24 mouse cellular contexts compared by ENCODE assay signal in the genomic region with DNA sequence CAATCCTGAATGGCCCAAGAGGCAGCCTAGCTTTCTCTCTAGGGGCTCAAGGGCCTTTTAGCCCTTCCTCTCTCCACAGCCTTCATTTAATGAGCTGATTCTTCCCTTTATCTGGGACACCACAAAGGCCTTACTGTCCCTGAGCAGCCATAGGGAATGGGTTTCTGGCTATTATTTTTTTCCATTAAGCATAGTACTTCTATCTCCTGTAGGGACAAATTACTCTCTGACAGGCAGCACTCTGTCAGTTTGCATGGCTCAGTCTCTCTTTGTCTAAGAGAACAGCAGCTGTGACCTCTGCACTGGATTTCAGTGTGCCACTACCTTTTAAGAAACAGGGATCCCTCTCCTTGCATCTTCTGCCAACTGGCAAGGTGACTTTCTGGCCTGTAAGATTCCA.
A peak's percentile ranks its signal among the peaks of the same experiment; 100 is the strongest.
DNase-seq lines count a peak whose midpoint lies in the region; ATAC-seq lines count a peak whose summit lies in the region.
"Had no signal": no experiment of that assay in that cellular context is flagged by ENCODE, and none has a peak within 500 bp of the region (broad histone marks: within the 10 kb centered on the region; RNA-seq: fewer than 3 reads in every experiment).

No protein-coding gene starts in this region.

- no peak overlapping the region for H3K4me2 ChIP-seq in forebrain, embryonic 14.5 days (ENCODE audit: low read length)
- H3K4me2 ChIP-seq in forebrain, embryonic 11.5 days (ENCODE audit: low read depth, low read length, severe bottlenecking), result no peak overlapping the region
- no peak overlapping the region for H3K4me2 ChIP-seq in midbrain, embryonic 13.5 days (replicated peaks)
- H3K4me2 ChIP-seq in midbrain, embryonic 15.5 days, result no peak overlapping the region
- H3K4me2 ChIP-seq in neural tube, embryonic 13.5 days, result no peak overlapping the region
- H3K4me2 ChIP-seq: embryonic facial prominence, embryonic 12.5 days; embryonic facial prominence, embryonic 15.5 days; forebrain, embryonic 15.5 days; heart, embryonic 11.5 days; hindbrain, embryonic 12.5 days; hindbrain, embryonic 15.5 days had no signal

- no peaks in the 10 kb centered on the region for H3K36me3 ChIP-seq in forebrain, embryonic 14.5 days (ENCODE audit: control insufficient read depth, insufficient read depth, low read length)
- H3K36me3 ChIP-seq in forebrain, embryonic 11.5 days (ENCODE audit: control insufficient read depth, insufficient read depth, low read length), result no peaks in the 10 kb centered on the region
- H3K36me3 ChIP-seq in midbrain, embryonic 13.5 days, result no peaks in the 10 kb centered on the region
- no peaks in the 10 kb centered on the region for H3K36me3 ChIP-seq in midbrain, embryonic 15.5 days (replicated peaks)
- no peaks in the 10 kb centered on the region for H3K36me3 ChIP-seq in neural tube, embryonic 13.5 days
- H3K36me3 ChIP-seq: embryonic facial prominence, embryonic 12.5 days; embryonic facial prominence, embryonic 15.5 days; forebrain, embryonic 15.5 days; G1E; hindbrain, embryonic 12.5 days; hindbrain, embryonic 15.5 days had no signal

- H3K4me3 ChIP-seq in forebrain, embryonic 14.5 days (ENCODE audit: low read depth, low read length), result no peak overlapping the region
- no peak overlapping the region for H3K4me3 ChIP-seq in forebrain, embryonic 11.5 days (ENCODE audit: low read depth, low read length)
- H3K4me3 ChIP-seq in midbrain, embryonic 13.5 days (replicated peaks), result no peak overlapping the region
- H3K4me3 ChIP-seq in midbrain, embryonic 15.5 days, result no peak overlapping the region
- H3K4me3 ChIP-seq in neural tube, embryonic 13.5 days, result no peak overlapping the region
- H3K4me3 ChIP-seq: embryonic facial prominence, embryonic 12.5 days; embryonic facial prominence, embryonic 15.5 days; forebrain, embryonic 15.5 days; hindbrain, embryonic 12.5 days; hindbrain, embryonic 15.5 days had no signal

- H3K4me1 ChIP-seq in forebrain, embryonic 14.5 days (ENCODE audit: control insufficient read depth, insufficient read depth, low read length), result no peaks in the 10 kb centered on the region
- no peaks in the 10 kb centered on the region for H3K4me1 ChIP-seq in forebrain, embryonic 11.5 days (replicated peaks; ENCODE audit: control insufficient read depth, insufficient read depth, low read length)
- H3K4me1 ChIP-seq in midbrain, embryonic 13.5 days (replicated peaks), result peaks cover 6% of the 10 kb centered on the region; the same call in 1 of the 2 replicates
- no peaks in the 10 kb centered on the region for H3K4me1 ChIP-seq in midbrain, embryonic 15.5 days
- no peaks in the 10 kb centered on the region for H3K4me1 ChIP-seq in neural tube, embryonic 13.5 days (replicated peaks)
- H3K4me1 ChIP-seq: embryonic facial prominence, embryonic 12.5 days; embryonic facial prominence, embryonic 15.5 days; forebrain, embryonic 15.5 days; hindbrain, embryonic 12.5 days; hindbrain, embryonic 15.5 days had no signal

- no peak for ATAC-seq in forebrain, embryonic 14.5 days
- no peak for ATAC-seq in forebrain, embryonic 11.5 days (replicated peaks; ENCODE audit: low FRiP score)
- 0 out of 2 replicates have a peak, but pooled peaks have one; percentile 17 for ATAC-seq in midbrain, embryonic 13.5 days
- ATAC-seq in midbrain, embryonic 15.5 days (replicated peaks), result no peak
- no peak for ATAC-seq in neural tube, embryonic 13.5 days (ENCODE audit: low read depth)
- ATAC-seq: forebrain, embryonic 15.5 days; Patski had no signal

- DNase-seq in forebrain, embryonic 14.5 days (ENCODE audit: low spot score), result peak; percentile 14
- DNase-seq in forebrain, embryonic 11.5 days (ENCODE audit: low spot score), result no peak
- DNase-seq in neural tube, embryonic 10.5 days (ENCODE audit: extremely low spot score, low spot score), result no peak
- DNase-seq in kidney, postnatal 25 days, result no peak
- DNase-seq: adrenal gland, postnatal 10 days; adrenal gland, postnatal 36 days; B cell, adult 2 months; cerebellum, adult 11 months; cerebellum, adult 2 months; cerebellum, adult 9-11 months; cerebellum, postnatal 25 days; gastrocnemius, postnatal 25 days had no signal

- H3K27me3 ChIP-seq in forebrain, embryonic 14.5 days (replicated peaks; ENCODE audit: control insufficient read depth, insufficient read depth, low read length), result no peaks in the 10 kb centered on the region
- no peaks in the 10 kb centered on the region for H3K27me3 ChIP-seq in forebrain, embryonic 11.5 days (ENCODE audit: control insufficient read depth, insufficient read depth, low read length)
- no peaks in the 10 kb centered on the region for H3K27me3 ChIP-seq in midbrain, embryonic 13.5 days
- no peaks in the 10 kb centered on the region for H3K27me3 ChIP-seq in midbrain, embryonic 15.5 days (replicated peaks)
- no peaks in the 10 kb centered on the region for H3K27me3 ChIP-seq in neural tube, embryonic 13.5 days
- H3K27me3 ChIP-seq: CH12.LX; embryonic facial prominence, embryonic 12.5 days; embryonic facial prominence, embryonic 15.5 days; forebrain, embryonic 15.5 days; hindbrain, embryonic 12.5 days; hindbrain, embryonic 15.5 days; Patski had no signal

- no peak overlapping the region for H3K27ac ChIP-seq in forebrain, embryonic 14.5 days (ENCODE audit: low read depth, low read length)
- H3K27ac ChIP-seq in forebrain, embryonic 11.5 days (ENCODE audit: low read depth, low read length), result no peak overlapping the region
- peak overlapping the region; percentile 67 for H3K27ac ChIP-seq in midbrain, embryonic 13.5 days
- no peak overlapping the region for H3K27ac ChIP-seq in midbrain, embryonic 15.5 days
- peak overlapping the region; percentile 14; the same call in 1 of the 2 replicates for H3K27ac ChIP-seq in neural tube, embryonic 13.5 days (replicated peaks)
- H3K27ac ChIP-seq: embryonic facial prominence, embryonic 12.5 days; embryonic facial prominence, embryonic 15.5 days; forebrain, embryonic 15.5 days; hindbrain, embryonic 12.5 days; hindbrain, embryonic 15.5 days had no signal

- H3K9ac ChIP-seq in forebrain, embryonic 14.5 days (ENCODE audit: low read length), result no peak overlapping the region
- H3K9ac ChIP-seq in forebrain, embryonic 11.5 days (ENCODE audit: low read length), result no peak overlapping the region
- no peak overlapping the region for H3K9ac ChIP-seq in midbrain, embryonic 13.5 days (replicated peaks)
- H3K9ac ChIP-seq in midbrain, embryonic 15.5 days, result no peak overlapping the region
- H3K9ac ChIP-seq in neural tube, embryonic 13.5 days, result no peak overlapping the region
- H3K9ac ChIP-seq: embryonic facial prominence, embryonic 12.5 days; embryonic facial prominence, embryonic 15.5 days; forebrain, embryonic 15.5 days; hindbrain, embryonic 12.5 days; hindbrain, embryonic 15.5 days had no signal

- no peaks in the 10 kb centered on the region for H3K9me3 ChIP-seq in forebrain, embryonic 14.5 days (replicated peaks; ENCODE audit: control insufficient read depth, low read length)
- H3K9me3 ChIP-seq in forebrain, embryonic 11.5 days (ENCODE audit: control insufficient read depth, low read length), result no peaks in the 10 kb centered on the region
- no peaks in the 10 kb centered on the region for H3K9me3 ChIP-seq in midbrain, embryonic 13.5 days
- H3K9me3 ChIP-seq in midbrain, embryonic 15.5 days, result no peaks in the 10 kb centered on the region
- no peaks in the 10 kb centered on the region for H3K9me3 ChIP-seq in neural tube, embryonic 13.5 days
- H3K9me3 ChIP-seq: embryonic facial prominence, embryonic 12.5 days; embryonic facial prominence, embryonic 15.5 days; forebrain, embryonic 15.5 days; hindbrain, embryonic 12.5 days; hindbrain, embryonic 15.5 days had no signal

Comparison
In these comparisons a context has a peak if more than half of its experiments do, and no peak if none do; other contexts are left out.
1. H3K27ac ChIP-seq: peak in midbrain, embryonic 13.5 days (single experiment) and neural tube, embryonic 13.5 days (single experiment); none in forebrain, embryonic 14.5 days (single experiment), forebrain, embryonic 11.5 days (single experiment) and midbrain, embryonic 15.5 days (single experiment).